Mouse (Mus musculus) heart, adult 2 months (tissue): ENCODE data around the gene Cobll1.

ENCODE experiments used
- CTCF ChIP-seq: fragments of 200-600 bp; IDR thresholded peaks from 2 replicates; pipeline ENCODE4 v1.8.1; 2022; ENCODE audit warnings: antibody characterized with exemption, mild to moderate bottlenecking, moderate library complexity
- EP300 ChIP-seq: fragments of 200-500 bp; IDR thresholded peaks from 2 replicates; pipeline ENCODE4 v1.6.1; 2011; ENCODE audit warnings: low read depth, low read length, control low read depth; ENCODE audit not compliant: insufficient read depth

GRCm38 (mm10) chr2:65075840-65076239 lies 163.4 kb downstream of the Cobll1 start:
- TF ChIP-seq CTCF (no peak), EP300 (no peak)
